Mouse (Mus musculus) limb, embryonic 12.5 days (tissue): ENCODE results near the gene Kir3dl1. TPM values are rescaled to one million over a fixed set of nuclear protein-coding genes. Genes with fewer than 3 reads are reported as not detected.
"Not testable (repeated sequence)": the region's sequence is repeated elsewhere in the genome, so short reads cannot be mapped to it uniquely, and the experiment has no call there.

ENCODE experiments used
- ATAC-seq: fragments of 200-750 bp; cut with Nextera tagmentation; 2 replicates; pipeline ENCODE4 v1.8.0; 2017; ENCODE audit warnings: low read depth, moderate TSS enrichment; ENCODE audit not compliant: insufficient number of reproducible peaks, insufficient read depth, low FRiP score, low TSS enrichment
- H3K27ac ChIP-seq: fragments of 300-500 bp; sonication (generic); 2 replicates; pipeline ENCODE4 v1.5.1; 2016; ENCODE audit warnings: mild to moderate bottlenecking, moderate library complexity
- H3K27me3 ChIP-seq: fragments of 300-500 bp; sonication (generic); 2 replicates; pipeline ENCODE4 v1.6.1; 2016; ENCODE audit warnings: mild to moderate bottlenecking, moderate library complexity
- H3K36me3 ChIP-seq: fragments of 300-500 bp; sonication (generic); 2 replicates; pipeline ENCODE4 v1.6.1; 2016; ENCODE audit warnings: mild to moderate bottlenecking, moderate library complexity
- H3K4me1 ChIP-seq: fragments of 300-500 bp; sonication (generic); replicated peaks from 2 replicates; pipeline ENCODE4 v1.6.1; 2016
- H3K4me2 ChIP-seq: fragments of 300-500 bp; sonication (generic); 2 replicates; pipeline ENCODE4 v1.6.1; 2016; ENCODE audit warnings: mild to moderate bottlenecking, moderate library complexity
- H3K4me3 ChIP-seq: fragments of 300-500 bp; sonication (generic); replicated peaks from 2 replicates; pipeline ENCODE4 v1.5.1; 2016; ENCODE audit warnings: mild to moderate bottlenecking
- H3K9ac ChIP-seq: fragments of 300-500 bp; sonication (generic); replicated peaks from 2 replicates; pipeline ENCODE4 v1.6.1; 2016; ENCODE audit warnings: mild to moderate bottlenecking, moderate library complexity
- H3K9me3 ChIP-seq: fragments of 300-500 bp; sonication (generic); 2 replicates; pipeline ENCODE4 v1.6.1; 2016; ENCODE audit warnings: mild to moderate bottlenecking, moderate library complexity
- whole genome bisulfite sequencing: fragments of 180-500 bp; shearing (Covaris S2); methylation state at CpG from one replicate; pipeline ENCODE4 v1.1.7; 2016; 5-methylcytosine and 5-hydroxymethylcytosine counted together
- polyA plus RNA-seq: library from polyadenylated mRNA; unstranded; fragments of >200 nt; fragmentation: Nextera tagmentation; extraction: Ambion mirVana; gene quantifications from 2 replicates; pipeline ENCODE4 v1.2.1, GENCODE M21; 2016

Gene Kir3dl1
- not detected in 2 replicates for polyA plus RNA-seq

DNA sequence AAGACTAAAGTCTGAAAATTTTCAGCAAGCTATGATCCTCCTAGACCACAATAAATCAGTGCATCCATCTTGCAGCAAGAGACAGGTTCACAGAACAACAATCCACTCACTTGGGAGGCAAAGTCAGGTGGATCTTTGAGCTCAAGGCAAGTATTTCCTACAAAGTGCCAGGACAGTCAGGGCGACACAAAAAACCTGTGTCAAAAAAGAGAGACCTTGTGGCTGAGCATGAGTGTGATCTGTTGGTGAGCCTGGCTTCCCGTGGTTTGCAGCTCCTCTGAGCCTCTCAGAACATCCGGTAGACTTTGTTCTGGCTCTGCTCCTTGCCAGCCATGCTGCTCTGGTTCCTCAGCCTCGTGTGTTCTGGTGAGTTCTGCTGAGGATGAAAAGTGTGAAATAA is at the start of gene Kir3dl1:
TSS of gene Kir3dl1 (plus strand) at position 301 of the 400 bp plus-strand sequence.
- H3K27me3 ChIP-seq, H3K27ac ChIP-seq, H3K4me1 ChIP-seq, ATAC-seq, H3K9ac ChIP-seq, H3K4me3 ChIP-seq, H3K36me3 ChIP-seq, H3K9me3 ChIP-seq, H3K4me2 ChIP-seq: not testable (repeated sequence)
- WGBS, result 71% methylated on average over 4 of the region's 4 CpGs

DNA sequence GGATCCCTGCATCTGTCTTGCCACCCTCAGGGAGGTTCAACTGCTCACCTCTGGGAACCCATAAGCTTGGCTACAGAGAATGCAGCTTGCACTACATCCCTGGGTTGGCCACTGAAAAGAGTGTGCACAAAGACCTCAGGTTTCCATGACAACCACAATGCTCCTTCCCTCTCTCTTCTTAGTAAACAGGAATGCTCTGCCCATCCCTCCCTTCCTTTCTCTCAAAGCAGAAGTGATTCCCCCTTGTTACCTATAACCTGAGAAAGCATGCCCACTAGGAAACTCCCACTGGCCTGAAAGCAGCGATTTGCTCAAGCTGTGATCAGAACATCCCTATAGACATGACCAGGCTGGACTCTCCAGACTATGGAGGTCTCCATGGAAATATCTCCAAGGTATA is 26.2 kb downstream of the Kir3dl1 start, which contains the start of gene Kir3dl2:
TSS of gene Kir3dl2 (minus strand) at position 101 of the 400 bp plus-strand sequence.
- H3K36me3 ChIP-seq, H3K27me3 ChIP-seq, ATAC-seq, H3K4me3 ChIP-seq, H3K9me3 ChIP-seq, H3K4me2 ChIP-seq, H3K9ac ChIP-seq, H3K27ac ChIP-seq, H3K4me1 ChIP-seq: not testable (repeated sequence)
- WGBS, result 70% methylated on average over 1 of the region's 1 CpGs

DNA sequence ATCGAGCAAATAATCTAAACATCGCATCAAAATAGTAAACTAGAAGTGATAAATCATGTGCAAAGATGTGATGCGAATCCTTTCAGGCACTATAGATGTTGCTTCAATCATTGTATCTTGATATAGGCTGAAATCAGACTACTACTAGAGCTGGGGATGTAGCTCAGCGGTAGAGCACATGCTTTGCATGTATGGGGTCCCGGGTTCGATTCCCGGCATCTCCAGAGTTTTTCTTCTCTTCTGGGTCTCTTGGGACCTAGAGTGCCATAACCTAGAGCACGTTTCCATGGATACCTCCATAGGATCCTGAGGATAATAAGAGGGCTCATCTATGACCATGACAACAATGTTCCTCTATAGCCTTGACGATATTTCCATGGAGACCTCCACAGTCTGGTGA is 51.3 kb downstream of the Kir3dl1 start:
- WGBS, result 89% methylated on average over 9 of the region's 9 CpGs
- not testable (repeated sequence) for ATAC-seq

More for the DNA sequence above, 51.3 kb downstream of the Kir3dl1 start:
- not testable (repeated sequence) for H3K9ac ChIP-seq, H3K27me3 ChIP-seq, H3K36me3 ChIP-seq, H3K4me3 ChIP-seq, H3K4me1 ChIP-seq, H3K9me3 ChIP-seq, H3K4me2 ChIP-seq, H3K27ac ChIP-seq

Other genes with a start within 250 kb of the Kir3dl1 start
- gene Bex3, start 247.7 kb upstream of the Kir3dl1 start, polyA plus RNA-seq, result 559 and 577 TPM in 2 replicates
- gene Kir3dl2, start 26.1 kb downstream of the Kir3dl1 start, polyA plus RNA-seq, result not detected in 2 replicates
- 23.6 and 26.4 TPM in 2 replicates for gene Tceal3, start 72.8 kb downstream of the Kir3dl1 start, polyA plus RNA-seq
- 9.9 and 10.2 TPM in 2 replicates for gene Tceal1, start 190.0 kb downstream of the Kir3dl1 start, polyA plus RNA-seq
- gene Morf4l2, start 225.7 kb downstream of the Kir3dl1 start, polyA plus RNA-seq, result 576 and 582 TPM in 2 replicates